Mouse (Mus musculus) midbrain, embryonic 14.5 days (tissue): Measurements from ENCODE around the gene Aff1. TPM values are rescaled to one million over a fixed set of nuclear protein-coding genes. Genes with fewer than 3 reads are reported as not detected.

Experiments
- ATAC-seq: fragments of 200-750 bp; cut with Nextera tagmentation; 2 replicates; pipeline ENCODE4 v1.8.0; 2017; ENCODE audit warnings: moderate number of reproducible peaks, moderate library complexity; ENCODE audit not compliant: low FRiP score, low TSS enrichment
- DNase-seq: peaks from one replicate; pipeline ENCODE4 v3.0.0-alpha.2; 2015
- H3K27ac ChIP-seq: fragments of 300-500 bp; sonication (generic); replicated peaks from 2 replicates; pipeline ENCODE4 v1.5.1; 2014; ENCODE audit warnings: mild to moderate bottlenecking, low read depth, low read length, moderate library complexity
- H3K27me3 ChIP-seq: fragments of 300-500 bp; sonication (generic); 2 replicates; pipeline ENCODE4 v1.6.1; 2014; ENCODE audit warnings: low read length, control low read depth, mixed read lengths; ENCODE audit not compliant: control insufficient read depth, insufficient read depth
- H3K36me3 ChIP-seq: fragments of 300-500 bp; sonication (generic); 2 replicates; pipeline ENCODE4 v1.6.1; 2014; ENCODE audit warnings: low read length, control low read depth; ENCODE audit not compliant: control insufficient read depth, insufficient read depth
- H3K4me1 ChIP-seq: fragments of 300-500 bp; sonication (generic); 2 replicates; pipeline ENCODE4 v1.6.1; 2014; ENCODE audit warnings: mild to moderate bottlenecking, antibody characterized with exemption, low read length, control low read depth; ENCODE audit not compliant: control insufficient read depth, insufficient read depth
- H3K4me2 ChIP-seq: fragments of 300-500 bp; sonication (generic); 2 replicates; pipeline ENCODE4 v1.6.1; 2014; ENCODE audit warnings: mild to moderate bottlenecking, low read length, moderate library complexity
- H3K4me3 ChIP-seq: fragments of 300-500 bp; sonication (generic); replicated peaks from 2 replicates; pipeline ENCODE4 v1.5.1; 2014; ENCODE audit warnings: low read depth, low read length
- H3K9ac ChIP-seq: fragments of 300-500 bp; sonication (generic); replicated peaks from 2 replicates; pipeline ENCODE4 v1.6.1; 2014; ENCODE audit warnings: mild to moderate bottlenecking, low read length, moderate library complexity
- H3K9me3 ChIP-seq: fragments of 300-500 bp; sonication (generic); 2 replicates; pipeline ENCODE4 v1.6.1; 2016; ENCODE audit warnings: low read length, control low read depth, mixed read lengths; ENCODE audit not compliant: control insufficient read depth
- WGBS: fragments of 180-500 bp; shearing (Covaris S2); extraction: QIAGEN DNeasy Blood & Tissue Kit; methylation state at CpG from one replicate; pipeline ENCODE4 v1.1.7; 2014; 5-methylcytosine and 5-hydroxymethylcytosine counted together
- polyA plus RNA-seq: library from polyadenylated mRNA; unstranded; fragments of >200 nt; fragmentation: Nextera tagmentation; extraction: Ambion mirVana; gene quantifications from 2 replicates; pipeline ENCODE4 v1.2.1, GENCODE M21; 2014

The Aff1 gene
- polyA plus RNA-seq, 1 experiment from 2014 or later, result 2.6 TPM

DNA sequence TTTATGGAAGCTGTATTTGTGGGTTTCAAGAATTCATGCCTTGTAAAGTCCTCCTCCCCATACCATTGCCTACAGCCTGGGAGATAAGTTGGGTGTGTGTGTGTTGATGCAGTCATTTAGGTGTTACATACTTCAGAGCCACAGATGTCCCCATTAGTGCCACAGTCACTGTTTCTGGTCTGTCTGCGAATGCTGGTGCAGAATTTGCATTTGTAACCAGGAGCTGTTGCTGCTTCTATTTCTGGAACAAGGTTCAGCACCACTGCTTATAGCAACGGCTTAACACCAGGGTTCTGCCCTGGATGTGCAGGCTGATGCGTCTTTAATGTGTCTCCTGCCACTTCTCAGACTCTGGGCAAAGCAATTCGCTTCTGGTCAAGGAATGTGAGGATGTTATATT, 7.4 kb downstream of the Aff1 start:
- 53% methylated on average over 4 of the region's 4 CpGs for WGBS
- Histone ChIP-seq H3K27me3 (no peaks in the 10 kb centered on the region), H3K4me2 (no peak overlapping the region), H3K9ac (no peak overlapping the region), H3K4me1 (no peaks in the 10 kb centered on the region), H3K4me3 (no peak overlapping the region), H3K9me3 (no peaks in the 10 kb centered on the region), H3K36me3 (no peaks in the 10 kb centered on the region), H3K27ac (no peak overlapping the region)
- ATAC-seq (no peak), DNase-seq (no peak)

GRCm38 (mm10) chr5:103700661-103701060, 8.5 kb downstream of the Aff1 start:
- WGBS, result 83% methylated on average over 2 of the region's 2 CpGs

GRCm38 (mm10) chr5:103701466-103701865, 9.3 kb downstream of the Aff1 start:
- Histone ChIP-seq H3K36me3 (no peaks in the 10 kb centered on the region), H3K27me3 (no peaks in the 10 kb centered on the region), H3K4me2 (no peak overlapping the region), H3K4me3 (no peak overlapping the region), H3K4me1 (no peaks in the 10 kb centered on the region), H3K9me3 (no peaks in the 10 kb centered on the region), H3K27ac (no peak overlapping the region), H3K9ac (no peak overlapping the region)
- WGBS, result 75% methylated on average over 3 of the region's 3 CpGs
- no peak for ATAC-seq
- DNase-seq, result no peak

More at GRCm38 (mm10) chr5:103700661-103701060, 8.5 kb downstream of the Aff1 start:
- no peak for ATAC-seq
- Histone ChIP-seq H3K4me3 (no peak overlapping the region), H3K9me3 (no peaks in the 10 kb centered on the region), H3K4me2 (no peak overlapping the region), H3K4me1 (no peaks in the 10 kb centered on the region), H3K36me3 (no peaks in the 10 kb centered on the region), H3K9ac (no peak overlapping the region), H3K27me3 (no peaks in the 10 kb centered on the region), H3K27ac (no peak overlapping the region)
- DNase-seq, result no peak

GRCm38 (mm10) chr5:103702527-103702926, 10.4 kb downstream of the Aff1 start:
- Histone ChIP-seq H3K27me3 (no peaks in the 10 kb centered on the region), H3K4me2 (no peak overlapping the region), H3K27ac (no peak overlapping the region), H3K36me3 (no peaks in the 10 kb centered on the region), H3K9ac (no peak overlapping the region), H3K4me1 (no peaks in the 10 kb centered on the region), H3K4me3 (no peak overlapping the region), H3K9me3 (no peaks in the 10 kb centered on the region)
- DNase-seq (no peak), ATAC-seq (no peak)
- WGBS, result 76% methylated on average over 6 of the region's 6 CpGs

GRCm38 (mm10) chr5:103705331-103705730, 13.2 kb downstream of the Aff1 start:
- DNase-seq (no peak), ATAC-seq (no peak)
- H3K4me1 ChIP-seq, result no peaks in the 10 kb centered on the region
- no peaks in the 10 kb centered on the region for H3K36me3 ChIP-seq
- WGBS, result 97% methylated on average over 4 of the region's 4 CpGs
- H3K4me2 ChIP-seq, result no peak overlapping the region
- H3K9ac ChIP-seq, result no peak overlapping the region
- no peak overlapping the region for H3K27ac ChIP-seq
- no peaks in the 10 kb centered on the region for H3K27me3 ChIP-seq
- no peak overlapping the region for H3K4me3 ChIP-seq
- H3K9me3 ChIP-seq, result no peaks in the 10 kb centered on the region

DNA sequence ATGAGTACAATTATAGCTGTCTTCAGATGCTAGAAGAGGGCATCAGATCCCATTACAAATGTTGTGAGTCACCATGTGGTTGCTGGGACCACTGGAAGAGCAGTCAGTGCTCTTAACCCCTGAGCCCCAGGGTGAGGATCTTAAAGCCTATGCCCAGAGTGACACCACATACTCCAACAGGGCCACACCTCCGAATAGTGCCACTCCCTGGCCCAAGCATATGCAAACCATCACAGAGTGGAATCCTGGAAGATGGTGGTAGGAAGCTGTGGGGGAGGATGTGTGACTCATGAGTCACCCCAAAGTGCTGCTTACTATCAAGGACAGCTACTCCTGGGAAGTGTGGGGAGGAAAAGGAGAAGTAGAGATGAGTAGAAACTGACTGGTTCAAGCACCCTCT, 13.7 kb downstream of the Aff1 start:
- Histone ChIP-seq H3K4me2 (no peak overlapping the region), H3K4me3 (no peak overlapping the region), H3K36me3 (no peaks in the 10 kb centered on the region), H3K27me3 (no peaks in the 10 kb centered on the region), H3K9ac (no peak overlapping the region), H3K27ac (no peak overlapping the region), H3K4me1 (no peaks in the 10 kb centered on the region), H3K9me3 (no peaks in the 10 kb centered on the region)
- 93% methylated on average over 1 of the region's 1 CpGs for whole genome bisulfite sequencing
- ATAC-seq (no peak), DNase-seq (no peak)

DNA sequence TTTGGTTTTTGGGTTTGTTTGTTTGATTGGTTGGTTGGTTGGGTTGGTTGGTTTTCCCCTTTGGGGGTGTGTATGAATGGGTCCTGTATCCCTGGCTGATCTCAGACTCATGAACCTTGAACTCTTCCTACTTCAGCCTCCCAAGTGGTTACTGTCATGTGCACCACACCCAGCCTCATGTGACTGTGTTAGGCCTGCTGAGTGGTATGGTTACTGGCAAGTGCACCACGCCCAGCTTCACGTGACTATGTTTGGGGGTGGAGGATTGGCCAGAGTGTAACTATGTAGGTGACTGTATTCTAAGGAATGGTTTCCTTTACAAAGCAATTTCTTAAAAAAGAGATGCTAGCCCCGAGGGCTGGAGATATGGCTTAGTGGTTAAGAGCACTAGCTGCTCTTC, 16.9 kb downstream of the Aff1 start:
- Histone ChIP-seq H3K27ac (no peak overlapping the region), H3K9me3 (no peaks in the 10 kb centered on the region), H3K4me2 (no peak overlapping the region), H3K36me3 (no peaks in the 10 kb centered on the region), H3K27me3 (no peaks in the 10 kb centered on the region), H3K4me1 (no peaks in the 10 kb centered on the region), H3K9ac (no peak overlapping the region), H3K4me3 (no peak overlapping the region)
- WGBS, result 94% methylated on average over 3 of the region's 3 CpGs
- ATAC-seq (no peak), DNase-seq (no peak)

DNA sequence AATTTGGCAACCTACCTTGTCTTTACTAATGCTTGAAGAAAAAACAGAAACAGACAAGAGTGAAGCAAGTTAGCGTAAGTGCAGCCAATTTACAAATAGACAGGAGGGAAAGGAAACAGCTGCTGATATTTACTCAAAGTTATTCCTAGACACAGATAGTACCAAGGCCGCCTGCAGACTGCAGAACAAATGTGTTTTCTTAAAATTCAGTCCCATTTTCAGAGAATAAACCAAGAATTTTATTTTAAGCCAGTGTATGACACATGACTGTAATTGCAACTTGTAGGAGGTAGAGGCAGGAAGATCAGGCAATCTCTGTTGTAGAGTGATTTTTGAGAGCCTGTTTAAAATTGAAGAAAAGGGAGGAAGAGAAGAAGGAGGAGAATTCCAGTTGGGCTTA, 19.7 kb downstream of the Aff1 start:
- no peaks in the 10 kb centered on the region for H3K9me3 ChIP-seq
- WGBS, result 88% methylated on average over 2 of the region's 2 CpGs
- no peak for ATAC-seq

DNA sequence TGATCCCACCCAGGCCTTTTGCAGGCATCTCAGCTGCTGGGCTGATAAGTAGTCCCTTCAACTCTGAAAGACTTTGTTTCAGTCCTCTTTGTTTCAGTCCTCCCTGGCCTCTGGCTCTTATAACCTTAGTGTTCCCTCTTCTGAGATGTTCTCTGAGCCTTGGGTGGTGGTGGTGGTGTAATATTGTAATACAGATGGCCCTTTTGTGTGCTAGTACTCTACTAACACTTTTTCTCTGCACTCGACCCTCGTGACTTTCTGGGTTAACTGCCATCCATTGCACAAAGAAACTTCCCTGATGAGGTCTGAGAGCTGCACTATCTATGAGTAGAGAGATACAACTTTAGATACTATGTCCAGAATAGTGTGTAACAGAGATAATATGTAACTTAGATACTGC, 21.2 kb downstream of the Aff1 start:
- Histone ChIP-seq H3K9me3 (no peaks in the 10 kb centered on the region), H3K4me2 (no peak overlapping the region), H3K27me3 (no peaks in the 10 kb centered on the region), H3K27ac (no peak overlapping the region), H3K9ac (no peak overlapping the region), H3K4me3 (no peak overlapping the region), H3K36me3 (no peaks in the 10 kb centered on the region), H3K4me1 (no peaks in the 10 kb centered on the region)
- 65% methylated on average over 2 of the region's 2 CpGs for WGBS
- no peak for ATAC-seq
- no peak for DNase-seq

More for the DNA sequence above, 19.7 kb downstream of the Aff1 start:
- Histone ChIP-seq H3K4me1 (no peaks in the 10 kb centered on the region), H3K27ac (no peak overlapping the region), H3K36me3 (no peaks in the 10 kb centered on the region), H3K27me3 (no peaks in the 10 kb centered on the region), H3K9ac (no peak overlapping the region), H3K4me3 (no peak overlapping the region), H3K4me2 (no peak overlapping the region)
- no peak for DNase-seq
